Mouse (Mus musculus) R1 (cell line): ENCODE data around the gene Gfod2.

Experiments used
- DNase-seq: peaks from one replicate; pipeline ENCODE4 v3.0.0-alpha.2; 2018; ENCODE audit warnings: low read depth, low spot score

Gfod2 gene

GRCm38 (mm10) chr8:105768485-105769257, 10.2 kb upstream of the Gfod2 start:
- DNase-seq = no peak

DNA sequence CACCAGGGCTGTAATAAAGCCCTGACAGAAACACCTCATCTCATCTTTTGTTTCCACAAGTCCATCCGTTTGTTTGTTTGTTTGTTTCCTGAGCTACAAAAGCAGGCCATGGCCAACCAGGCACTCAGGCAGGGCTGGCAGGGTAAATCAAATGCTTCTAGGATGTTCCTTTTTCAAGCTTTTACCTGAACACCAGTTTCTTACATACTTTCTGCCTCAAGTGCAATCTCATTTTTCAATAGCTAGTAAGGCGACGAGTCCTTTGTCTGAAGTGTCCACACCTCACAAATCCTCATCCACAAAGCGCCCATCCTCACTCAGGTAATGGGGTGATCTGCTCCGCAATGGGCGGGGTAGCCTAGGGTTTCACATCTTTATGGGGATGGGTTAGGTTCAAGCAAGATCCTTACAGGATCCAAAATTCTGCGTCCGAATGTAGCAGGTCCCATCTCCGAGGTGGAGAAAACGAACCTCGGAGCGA, 628 bp downstream of the Gfod2 start:
- peak; percentile 60 for DNase-seq

- DNase-seq = no peak
These were observed 3.8 kb downstream of the Gfod2 start for GRCm38 (mm10) chr8:105754688-105755087.

DNA sequence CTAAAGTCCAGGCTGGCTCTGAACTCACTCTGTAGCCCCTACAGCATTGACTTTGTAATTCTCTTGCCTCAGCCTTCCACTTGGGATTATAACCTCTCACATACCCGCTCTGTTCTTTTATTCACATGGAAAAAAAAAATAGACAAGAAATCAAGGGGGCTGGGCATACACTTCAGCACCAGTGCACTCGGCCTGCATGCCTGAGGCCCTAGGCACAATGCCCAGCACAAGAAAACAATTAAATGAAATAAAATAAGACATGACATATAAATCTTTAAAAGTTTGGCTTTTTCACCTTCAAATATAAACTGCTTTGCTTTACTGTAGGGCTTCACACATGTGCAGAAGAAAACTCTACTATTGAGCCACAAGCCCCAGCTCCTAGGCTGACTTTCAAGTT, 4.5 kb downstream of the Gfod2 start:
- DNase-seq = no peak

GRCm38 (mm10) chr8:105750606-105751005, 7.9 kb downstream of the Gfod2 start:
- peak; percentile 49 for DNase-seq

GRCm38 (mm10) chr8:105743301-105743700, 15.2 kb downstream of the Gfod2 start:
- DNase-seq = peak; percentile 20

DNA sequence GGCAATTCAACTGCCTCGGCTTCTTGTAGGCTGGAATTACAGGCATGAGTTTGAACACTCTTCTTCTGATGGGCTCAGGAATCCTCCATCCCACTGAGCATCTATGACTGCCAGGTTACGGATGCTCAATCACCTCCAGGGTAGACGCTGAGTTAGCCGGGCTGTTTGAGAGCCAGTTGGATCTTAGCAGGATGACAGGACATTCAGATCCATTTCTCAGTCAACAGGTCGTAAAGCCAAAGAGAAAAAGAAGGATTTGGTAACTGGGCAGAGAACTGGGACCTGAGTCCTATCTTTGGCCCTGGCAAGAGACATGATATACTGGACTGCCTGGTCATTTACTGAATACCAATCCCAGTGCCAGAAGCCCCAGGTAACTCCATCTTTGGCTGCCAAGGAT, 19.2 kb downstream of the Gfod2 start:
- no peak for DNase-seq

DNA sequence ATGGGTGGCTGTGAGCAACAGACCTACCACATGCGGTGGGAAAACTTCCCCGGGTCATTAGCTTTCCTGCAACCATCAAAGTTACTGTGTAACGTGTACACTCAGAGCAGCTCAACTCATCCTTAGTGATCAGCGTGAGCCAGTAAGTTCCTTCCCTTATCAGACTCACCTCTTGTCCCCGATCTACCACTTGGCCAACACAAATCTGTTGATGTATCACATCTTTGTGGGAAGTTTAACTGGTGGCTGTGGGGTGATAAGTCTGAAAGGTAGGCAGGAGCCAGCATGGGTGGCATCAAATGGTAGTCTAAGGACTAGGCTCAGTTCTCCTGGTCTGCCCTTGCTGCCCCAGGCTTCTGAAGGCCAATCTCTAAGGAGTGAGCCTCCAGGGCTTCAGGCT, 26.3 kb downstream of the Gfod2 start:
- no peak for DNase-seq

- no peak for DNase-seq
These were observed 30.9 kb downstream of the Gfod2 start for GRCm38 (mm10) chr8:105727397-105728124.

- peak; percentile 60 for DNase-seq
These were observed 32.7 kb downstream of the Gfod2 start for GRCm38 (mm10) chr8:105725726-105726125.

GRCm38 (mm10) chr8:105722861-105723260, 35.6 kb downstream of the Gfod2 start:
- no peak for DNase-seq

DNA sequence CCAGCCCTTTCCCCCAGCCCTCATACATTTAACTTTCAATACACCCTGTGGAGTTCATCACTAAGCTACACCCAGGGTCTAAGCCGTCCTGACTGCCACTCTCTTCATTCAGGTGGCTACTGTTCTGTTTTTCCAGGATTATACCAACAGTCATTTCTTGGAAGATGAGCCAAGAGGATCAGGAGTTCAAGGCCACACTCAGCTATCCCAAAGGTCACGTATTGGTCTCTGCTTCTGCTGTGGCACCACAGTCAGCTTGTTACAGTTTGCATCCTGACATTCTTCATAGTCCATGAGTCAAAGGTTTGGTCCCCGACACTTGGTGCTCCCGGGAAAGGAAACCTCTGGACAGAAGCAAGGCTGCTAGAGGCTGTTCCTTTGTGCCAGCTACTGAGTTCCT, 38.8 kb downstream of the Gfod2 start:
- no peak for DNase-seq

DNA sequence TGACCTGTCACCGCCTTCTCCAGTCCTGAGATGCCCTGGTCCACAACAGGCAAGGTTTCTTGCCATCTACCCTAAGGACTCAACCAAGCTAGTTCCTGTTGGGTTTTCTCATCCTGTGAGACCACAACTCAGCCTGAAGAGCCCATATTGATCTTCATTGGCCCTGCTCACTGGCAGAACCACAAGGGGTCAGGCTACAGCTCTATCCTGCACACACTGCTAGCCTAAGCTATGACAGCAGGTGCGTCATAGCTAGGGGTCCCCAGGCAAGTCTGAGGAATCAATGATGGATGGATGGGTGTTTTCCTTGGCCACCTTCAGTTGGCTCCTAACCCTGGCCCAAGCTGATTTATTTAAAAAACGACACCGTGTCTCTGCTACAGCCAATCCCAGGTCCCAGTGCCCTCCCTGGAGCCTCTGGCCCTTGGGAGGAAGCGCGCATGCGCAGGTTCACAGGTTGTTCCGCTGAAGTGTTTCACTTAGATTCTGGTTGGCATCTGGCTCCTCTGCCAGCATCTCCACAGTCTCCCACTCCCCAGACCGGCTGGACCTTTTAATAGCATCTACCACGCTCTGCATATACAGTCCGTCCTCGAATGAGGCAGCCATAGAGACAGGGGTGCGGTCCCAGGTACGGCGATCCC, 42.0 kb downstream of the Gfod2 start:
- peak; percentile 80 for DNase-seq

GRCm38 (mm10) chr8:105715042-105715441, 43.4 kb downstream of the Gfod2 start:
- no peak for DNase-seq

GRCm38 (mm10) chr8:105714139-105714538, 44.3 kb downstream of the Gfod2 start:
- DNase-seq = peak; percentile 94

DNA sequence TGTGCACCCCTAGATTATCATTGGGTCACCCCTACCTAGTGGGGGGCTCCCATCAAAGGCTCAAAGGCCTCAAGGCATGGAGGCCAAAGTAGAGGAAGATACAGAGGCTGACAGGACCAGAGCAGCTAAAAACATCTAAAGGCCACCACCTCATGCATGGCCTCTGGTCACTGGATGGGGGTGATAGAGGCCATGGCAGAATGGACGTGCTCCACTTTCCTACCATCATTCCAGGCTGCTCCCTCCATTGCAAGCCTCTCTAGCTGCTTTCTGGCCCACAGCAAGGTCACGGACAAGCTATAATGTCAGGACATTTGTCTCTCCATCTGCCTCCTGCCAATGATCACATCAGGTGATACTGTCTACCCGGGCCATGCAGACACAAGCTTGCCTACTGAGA, 46.2 kb downstream of the Gfod2 start:
- no peak for DNase-seq

- no peak for DNase-seq
These were observed 49.1 kb downstream of the Gfod2 start for GRCm38 (mm10) chr8:105709317-105709716.

DNA sequence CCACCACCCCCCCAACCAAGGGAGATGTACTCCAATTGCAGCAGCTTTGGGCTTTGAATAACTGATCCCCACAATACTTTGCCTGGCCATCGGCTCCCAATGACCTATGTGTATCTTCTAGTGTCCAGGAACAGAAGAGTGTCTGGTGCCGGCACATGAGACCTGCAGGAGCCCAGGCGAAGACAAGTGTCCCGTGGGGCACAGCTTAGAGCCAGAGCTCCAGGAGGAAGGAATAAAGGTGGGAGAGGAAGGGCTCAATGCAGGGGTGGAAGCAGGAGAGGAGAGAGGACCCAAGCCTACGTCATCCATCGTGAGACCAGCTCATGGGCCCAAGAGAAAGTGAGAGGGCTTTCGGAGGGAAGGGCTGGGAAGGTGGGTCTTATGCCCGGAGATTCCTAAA, 49.8 kb downstream of the Gfod2 start:
- DNase-seq = no peak

- DNase-seq = peak; percentile 98
These were observed 50.7 kb downstream of the Gfod2 start, which contains the start of the genes 4933405L10Rik and Enkd1 for GRCm38 (mm10) chr8:105707498-105708403. TSS of gene 4933405L10Rik (plus strand) at chr8:105707655. TSS of gene Enkd1 (minus strand) at chr8:105708210.

GRCm38 (mm10) chr8:105706426-105706825, 52.0 kb downstream of the Gfod2 start:
- no peak for DNase-seq

GRCm38 (mm10) chr8:105704955-105705354, 53.5 kb downstream of the Gfod2 start:
- DNase-seq = no peak
